Mouse (Mus musculus): ENCODE measurements around the gene Smco2. TPM values are rescaled to one million over a fixed set of nuclear protein-coding genes. Genes with fewer than 3 reads are reported as not detected.

Smco2 gene
- polyA plus RNA-seq, 1 experiment from 2014 or later: not detected

Other genes with a start within 250 kb of the Smco2 start
- gene Med21, start 207.6 kb upstream of the Smco2 start, polyA plus RNA-seq (2014; fragmentation: Nextera tagmentation; extraction: Ambion mirVana): 117 and 122 TPM in 2 replicates
- gene Tm7sf3, start 207.3 kb upstream of the Smco2 start, polyA plus RNA-seq (2014; fragmentation: Nextera tagmentation; extraction: Ambion mirVana): 29.5 and 31.1 TPM in 2 replicates
- 13.5 and 14.9 TPM in 2 replicates for gene Stk38l, start 125.1 kb upstream of the Smco2 start, polyA plus RNA-seq (2014; fragmentation: Nextera tagmentation; extraction: Ambion mirVana)
- 0.59 and 1.0 TPM in 2 replicates for gene Arntl2, start 54.0 kb upstream of the Smco2 start, polyA plus RNA-seq (2014; fragmentation: Nextera tagmentation; extraction: Ambion mirVana)
- 10.9 and 15.9 TPM in 2 replicates for gene Ppfibp1, start 38.4 kb downstream of the Smco2 start, polyA plus RNA-seq (2014; fragmentation: Nextera tagmentation; extraction: Ambion mirVana)
- not detected in 2 replicates for gene 1700034J05Rik, start 104.3 kb downstream of the Smco2 start, polyA plus RNA-seq (2014; fragmentation: Nextera tagmentation; extraction: Ambion mirVana)
- gene Rep15, start 182.5 kb downstream of the Smco2 start, polyA plus RNA-seq (2014; fragmentation: Nextera tagmentation; extraction: Ambion mirVana): 0.43 and 0.56 TPM in 2 replicates
- 108 and 119 TPM in 2 replicates for gene Mrps35, start 192.7 kb downstream of the Smco2 start, polyA plus RNA-seq (2014; fragmentation: Nextera tagmentation; extraction: Ambion mirVana)
- 0.56 and 0.91 TPM in 2 replicates for gene Mansc4, start 236.9 kb downstream of the Smco2 start, polyA plus RNA-seq (2014; fragmentation: Nextera tagmentation; extraction: Ambion mirVana)
- gene Klhl42, start 241.3 kb downstream of the Smco2 start, polyA plus RNA-seq (2014; fragmentation: Nextera tagmentation; extraction: Ambion mirVana): 6.3 and 7.5 TPM in 2 replicates

Measured in forebrain, embryonic 14.5 days (tissue).